Mouse (Mus musculus): ENCODE results near the gene Prss43. TPM values are rescaled to one million over a fixed set of nuclear protein-coding genes. Genes with fewer than 3 reads are reported as not detected.

Gene Prss43
- total RNA-seq, 1 experiment = 0.09 TPM

DNA sequence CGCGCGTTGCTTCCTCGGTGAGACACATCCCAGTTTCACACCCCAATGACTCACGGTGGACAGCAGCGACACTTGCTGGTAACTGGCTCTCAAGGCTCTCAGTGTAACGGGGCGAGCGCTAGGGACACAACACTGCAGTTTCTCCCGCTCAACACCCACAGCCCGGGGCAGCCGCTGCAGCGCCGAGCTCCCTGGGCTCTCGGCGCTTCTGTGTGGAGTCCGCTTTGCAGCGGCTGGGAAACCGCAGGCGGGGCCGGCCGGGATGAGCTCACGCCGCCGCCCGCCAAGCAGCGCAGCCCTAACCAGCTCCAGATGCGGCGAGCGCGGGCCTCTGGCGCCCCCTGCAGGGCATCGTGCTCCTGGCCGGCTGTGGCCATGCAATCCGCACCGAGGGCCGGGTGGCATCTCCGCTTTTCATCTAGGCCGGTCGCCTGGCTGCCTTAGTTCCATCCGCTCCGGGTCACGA, 45.2 kb upstream of the Prss43 start:
- H3K9ac ChIP-seq (ENCODE audit: insufficient read depth, low read depth, low read length, poor library complexity, severe bottlenecking) = peak overlapping the region; percentile 78
- H3K9me3 ChIP-seq (ENCODE audit: control insufficient read depth, insufficient read depth, low read depth, low read length) = no peaks in the 10 kb centered on the region
- no peak overlapping the region for H3K27ac ChIP-seq (ENCODE audit: insufficient read depth, low read depth, low read length, poor library complexity, severe bottlenecking)
- no peaks in the 10 kb centered on the region for H3K4me1 ChIP-seq (ENCODE audit: control insufficient read depth in 2 of 2, insufficient read depth in 2 of 2, low read length in 2 of 2, poor library complexity in 1 of 2)
- in situ Hi-C loops (cut with MboI; ENCODE audit: low sequenced_read_pairs in 2 of 2, unreplicated experiment in 2 of 2) = no loop called here
- DNase-seq (ENCODE audit: low read depth, low spot score) = peak; percentile 77
- no peaks in the 10 kb centered on the region for H3K36me3 ChIP-seq (ENCODE audit: control insufficient read depth, insufficient read depth, low read length, poor library complexity, severe bottlenecking)
- peak overlapping the region; percentile 70 to 83 for H3K4me3 ChIP-seq (ENCODE audit: insufficient read depth in 1 of 2, low read depth in 1 of 2, low read length in 2 of 2, poor library complexity in 1 of 2, severe bottlenecking in 1 of 2)
- TF ChIP-seq HCFC1 (IDR thresholded peaks at IDR 0.05; ENCODE audit: borderline replicate concordance, insufficient read depth, low read length) = no peak
- TF ChIP-seq CHD2 (IDR thresholded peaks at IDR 0.05; ENCODE audit: low read depth, low read length) = no peak
- TF ChIP-seq MAFK (IDR thresholded peaks at IDR 0.05; ENCODE audit: insufficient read depth, low read depth, low read length) = no peak
- TF ChIP-seq ZC3H11A (IDR thresholded peaks at IDR 0.05; ENCODE audit: borderline replicate concordance, low read depth, low read length) = peak; percentile 50
- no peak for TF ChIP-seq ZNF384 (IDR thresholded peaks at IDR 0.05; ENCODE audit: low read depth, low read length)

DNA sequence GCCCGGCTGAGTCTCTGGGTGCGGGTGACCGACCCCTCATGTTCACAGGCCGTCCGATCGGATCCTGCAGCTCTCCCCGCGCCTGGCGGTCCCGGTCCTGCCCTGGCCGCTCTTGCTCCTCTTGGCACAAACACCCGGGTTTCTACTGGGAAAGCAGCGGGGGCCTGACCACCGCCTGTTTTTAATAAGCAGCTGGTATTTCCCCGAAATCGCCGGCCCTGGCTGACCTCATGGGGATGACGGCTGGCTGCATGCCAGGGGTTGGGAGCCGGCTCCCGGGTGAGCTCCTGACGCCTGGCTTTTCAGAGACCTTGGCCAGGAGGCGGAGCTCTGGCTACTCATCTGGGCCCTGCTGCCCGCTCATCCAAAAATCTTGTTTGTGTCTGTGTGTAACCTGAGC, 44.8 kb upstream of the Prss43 start:
- Histone ChIP-seq H3K27ac (ENCODE audit: insufficient read depth, low read depth, low read length, poor library complexity, severe bottlenecking) (no peak overlapping the region), H3K4me1 (ENCODE audit: control insufficient read depth in 2 of 2, insufficient read depth in 2 of 2, low read length in 2 of 2, poor library complexity in 1 of 2) (no peaks in the 10 kb centered on the region), H3K4me3 (ENCODE audit: insufficient read depth in 1 of 2, low read depth in 1 of 2, low read length in 2 of 2, poor library complexity in 1 of 2, severe bottlenecking in 1 of 2) (peak overlapping the region; percentile 70 to 83), H3K9me3 (ENCODE audit: control insufficient read depth, insufficient read depth, low read depth, low read length) (no peaks in the 10 kb centered on the region), H3K36me3 (ENCODE audit: control insufficient read depth, insufficient read depth, low read length, poor library complexity, severe bottlenecking) (no peaks in the 10 kb centered on the region), H3K9ac (ENCODE audit: insufficient read depth, low read depth, low read length, poor library complexity, severe bottlenecking) (peak overlapping the region; percentile 78)
- TF ChIP-seq CHD2 (IDR thresholded peaks at IDR 0.05; ENCODE audit: low read depth, low read length) (no peak), HCFC1 (IDR thresholded peaks at IDR 0.05; ENCODE audit: borderline replicate concordance, insufficient read depth, low read length) (no peak), ZC3H11A (IDR thresholded peaks at IDR 0.05; ENCODE audit: borderline replicate concordance, low read depth, low read length) (no peak), ZNF384 (IDR thresholded peaks at IDR 0.05; ENCODE audit: low read depth, low read length) (no peak), MAFK (IDR thresholded peaks at IDR 0.05; ENCODE audit: insufficient read depth, low read depth, low read length) (no peak)
- no peak for DNase-seq (ENCODE audit: low read depth, low spot score)
- in situ Hi-C loops (cut with MboI; ENCODE audit: low sequenced_read_pairs in 2 of 2, unreplicated experiment in 2 of 2) = no loop called here

GRCm38 (mm10) chr9:110783611-110784010, 42.9 kb upstream of the Prss43 start:
- in situ Hi-C loops (cut with MboI; ENCODE audit: low sequenced_read_pairs in 2 of 2, unreplicated experiment in 2 of 2) = no loop called here
- Histone ChIP-seq H3K9ac (ENCODE audit: insufficient read depth, low read depth, low read length, poor library complexity, severe bottlenecking) (no peak overlapping the region), H3K27ac (ENCODE audit: insufficient read depth, low read depth, low read length, poor library complexity, severe bottlenecking) (no peak overlapping the region), H3K4me1 (ENCODE audit: control insufficient read depth in 2 of 2, insufficient read depth in 2 of 2, low read length in 2 of 2, poor library complexity in 1 of 2) (no peaks in the 10 kb centered on the region), H3K4me3 (ENCODE audit: insufficient read depth in 1 of 2, low read depth in 1 of 2, low read length in 2 of 2, poor library complexity in 1 of 2, severe bottlenecking in 1 of 2) (no peak overlapping the region), H3K36me3 (ENCODE audit: control insufficient read depth, insufficient read depth, low read length, poor library complexity, severe bottlenecking) (no peaks in the 10 kb centered on the region), H3K9me3 (ENCODE audit: control insufficient read depth, insufficient read depth, low read depth, low read length) (no peaks in the 10 kb centered on the region)
- DNase-seq (ENCODE audit: low read depth, low spot score) = no peak
- TF ChIP-seq HCFC1 (IDR thresholded peaks at IDR 0.05; ENCODE audit: borderline replicate concordance, insufficient read depth, low read length) = no peak
- no peak for TF ChIP-seq ZNF384 (IDR thresholded peaks at IDR 0.05; ENCODE audit: low read depth, low read length)
- no peak for TF ChIP-seq MAFK (IDR thresholded peaks at IDR 0.05; ENCODE audit: insufficient read depth, low read depth, low read length)
- TF ChIP-seq ZC3H11A (IDR thresholded peaks at IDR 0.05; ENCODE audit: borderline replicate concordance, low read depth, low read length) = no peak

GRCm38 (mm10) chr9:110788169-110788568, 38.3 kb upstream of the Prss43 start:
- in situ Hi-C loops (cut with MboI; ENCODE audit: low sequenced_read_pairs in 2 of 2, unreplicated experiment in 2 of 2) = no loop called here
- Histone ChIP-seq H3K9me3 (ENCODE audit: control insufficient read depth, insufficient read depth, low read depth, low read length) (no peaks in the 10 kb centered on the region), H3K27ac (ENCODE audit: insufficient read depth, low read depth, low read length, poor library complexity, severe bottlenecking) (no peak overlapping the region), H3K36me3 (ENCODE audit: control insufficient read depth, insufficient read depth, low read length, poor library complexity, severe bottlenecking) (no peaks in the 10 kb centered on the region), H3K4me3 (ENCODE audit: insufficient read depth in 1 of 2, low read depth in 1 of 2, low read length in 2 of 2, poor library complexity in 1 of 2, severe bottlenecking in 1 of 2) (no peak overlapping the region), H3K4me1 (ENCODE audit: control insufficient read depth in 2 of 2, insufficient read depth in 2 of 2, low read length in 2 of 2, poor library complexity in 1 of 2) (no peaks in the 10 kb centered on the region), H3K9ac (ENCODE audit: insufficient read depth, low read depth, low read length, poor library complexity, severe bottlenecking) (no peak overlapping the region)
- no peak for DNase-seq (ENCODE audit: low read depth, low spot score)
- TF ChIP-seq CHD2 (IDR thresholded peaks at IDR 0.05; ENCODE audit: low read depth, low read length) (no peak), ZC3H11A (IDR thresholded peaks at IDR 0.05; ENCODE audit: borderline replicate concordance, low read depth, low read length) (no peak), ZNF384 (IDR thresholded peaks at IDR 0.05; ENCODE audit: low read depth, low read length) (no peak), MAFK (IDR thresholded peaks at IDR 0.05; ENCODE audit: insufficient read depth, low read depth, low read length) (no peak), HCFC1 (IDR thresholded peaks at IDR 0.05; ENCODE audit: borderline replicate concordance, insufficient read depth, low read length) (no peak)

- in situ Hi-C loops (cut with MboI; ENCODE audit: low sequenced_read_pairs in 2 of 2, unreplicated experiment in 2 of 2) = no loop called here
- no peak for DNase-seq (ENCODE audit: low read depth, low spot score)
- Histone ChIP-seq H3K9me3 (ENCODE audit: control insufficient read depth, insufficient read depth, low read depth, low read length) (no peaks in the 10 kb centered on the region), H3K4me3 (ENCODE audit: insufficient read depth in 1 of 2, low read depth in 1 of 2, low read length in 2 of 2, poor library complexity in 1 of 2, severe bottlenecking in 1 of 2) (no peak overlapping the region), H3K9ac (ENCODE audit: insufficient read depth, low read depth, low read length, poor library complexity, severe bottlenecking) (no peak overlapping the region), H3K4me1 (ENCODE audit: control insufficient read depth in 2 of 2, insufficient read depth in 2 of 2, low read length in 2 of 2, poor library complexity in 1 of 2) (no peaks in the 10 kb centered on the region), H3K36me3 (ENCODE audit: control insufficient read depth, insufficient read depth, low read length, poor library complexity, severe bottlenecking) (peaks cover 2% of the 10 kb centered on the region; the same call in 1 of the 2 replicates), H3K27ac (ENCODE audit: insufficient read depth, low read depth, low read length, poor library complexity, severe bottlenecking) (no peak overlapping the region)
- TF ChIP-seq HCFC1 (IDR thresholded peaks at IDR 0.05; ENCODE audit: borderline replicate concordance, insufficient read depth, low read length) = no peak
- no peak for TF ChIP-seq MAFK (IDR thresholded peaks at IDR 0.05; ENCODE audit: insufficient read depth, low read depth, low read length)
- no peak for TF ChIP-seq ZNF384 (IDR thresholded peaks at IDR 0.05; ENCODE audit: low read depth, low read length)
- TF ChIP-seq CHD2 (IDR thresholded peaks at IDR 0.05; ENCODE audit: low read depth, low read length) = no peak
- TF ChIP-seq ZC3H11A (IDR thresholded peaks at IDR 0.05; ENCODE audit: borderline replicate concordance, low read depth, low read length) = no peak
Measured at GRCm38 (mm10) chr9:110790462-110790861, 36.0 kb upstream of the Prss43 start.
